Mouse (Mus musculus) lung, postnatal 10 days (tissue): ENCODE data around the gene Dctn1.

Experiments used
- DNase-seq: peaks from one replicate; pipeline ENCODE4 v3.0.0; 2021

The Dctn1 gene

DNA sequence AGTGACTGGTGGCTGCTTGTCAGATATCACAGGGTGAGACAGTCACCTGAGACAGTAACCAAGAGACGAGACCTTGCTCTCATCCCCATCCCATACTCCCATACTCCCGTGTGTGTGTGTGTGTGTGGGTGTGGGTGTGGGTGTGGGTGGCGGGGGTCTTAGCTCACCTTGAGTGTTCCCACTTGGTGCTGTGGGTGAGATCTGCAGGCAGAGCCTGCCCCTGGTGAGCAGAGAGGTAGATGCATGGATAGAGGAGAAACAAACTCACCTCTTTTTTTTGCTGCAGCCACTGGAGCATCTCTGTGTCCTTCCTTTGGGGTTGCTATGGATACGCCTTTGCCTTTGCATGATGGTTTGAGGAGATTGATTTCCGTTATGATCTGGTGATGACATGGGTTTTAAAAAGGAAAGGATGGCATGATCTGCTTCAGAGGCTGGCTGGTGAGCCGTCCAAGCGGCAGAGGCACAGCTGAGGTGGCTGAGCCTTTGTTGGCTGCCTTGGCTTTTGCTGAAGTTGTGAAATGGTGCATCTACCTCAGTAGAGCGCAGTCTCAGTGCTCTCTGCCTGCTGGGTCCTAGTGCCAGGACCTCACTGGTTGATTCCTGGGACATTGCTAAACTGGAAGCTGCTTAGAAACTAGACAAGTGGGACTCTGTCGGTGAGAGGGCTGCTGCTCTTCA is 6.7 kb downstream of the Dctn1 start:
- no peak for DNase-seq

DNA sequence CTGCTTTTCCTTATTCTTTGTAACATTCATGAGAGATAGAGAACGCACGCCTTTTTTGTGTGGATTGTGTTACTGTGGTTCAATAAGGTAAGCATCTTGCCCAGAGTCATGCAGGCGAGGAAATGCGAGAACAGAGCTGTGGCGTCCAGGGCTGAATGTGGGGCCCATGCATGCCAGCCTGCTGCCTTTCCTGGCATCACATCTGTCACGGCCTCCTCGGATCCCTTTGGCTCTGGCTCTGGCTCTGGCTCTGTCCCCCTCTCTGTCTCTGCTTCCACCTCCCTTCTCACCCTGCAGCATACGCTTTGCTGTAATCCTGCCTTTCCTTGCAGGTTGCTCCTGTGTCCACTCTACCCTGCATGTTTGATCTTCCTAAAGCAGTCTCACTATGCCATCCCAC is 10.3 kb downstream of the Dctn1 start:
- DNase-seq, result no peak

DNA sequence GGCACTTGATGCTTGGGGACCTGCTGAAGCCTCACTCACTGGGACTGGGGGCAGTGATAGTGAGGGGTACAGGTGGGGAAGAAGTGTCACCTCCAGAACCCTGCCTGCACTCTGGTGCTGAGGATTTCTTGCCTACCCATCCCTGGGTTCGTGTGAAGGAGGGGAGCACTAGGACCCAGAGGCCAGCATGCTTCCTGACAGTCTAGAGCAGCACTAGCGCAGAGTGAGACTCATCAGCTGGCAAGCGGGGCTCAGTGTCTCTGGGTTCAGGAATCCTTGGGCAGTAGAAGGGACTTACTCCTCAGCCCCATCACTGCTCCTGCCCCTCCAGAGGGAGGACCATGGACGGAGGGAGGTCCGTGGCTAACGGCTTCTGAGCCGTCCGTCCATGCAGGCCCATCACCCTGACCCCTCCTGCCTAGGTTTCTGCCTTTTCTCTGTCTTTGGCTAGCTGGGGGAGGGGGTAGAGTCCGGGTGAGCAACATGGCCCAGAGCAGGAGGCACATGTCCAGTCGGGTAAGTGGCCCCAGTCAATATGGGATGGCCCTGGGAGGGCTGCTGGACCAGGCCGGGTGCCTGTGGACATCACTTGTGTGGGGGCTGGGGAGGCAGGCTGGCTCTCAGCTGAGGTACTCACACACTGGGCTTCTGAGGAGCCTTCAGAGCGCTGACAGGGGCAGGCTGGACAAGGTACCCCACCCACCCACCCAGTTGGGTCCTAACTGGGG is 13.8 kb downstream of the Dctn1 start:
- peak; percentile 54 for DNase-seq

DNA sequence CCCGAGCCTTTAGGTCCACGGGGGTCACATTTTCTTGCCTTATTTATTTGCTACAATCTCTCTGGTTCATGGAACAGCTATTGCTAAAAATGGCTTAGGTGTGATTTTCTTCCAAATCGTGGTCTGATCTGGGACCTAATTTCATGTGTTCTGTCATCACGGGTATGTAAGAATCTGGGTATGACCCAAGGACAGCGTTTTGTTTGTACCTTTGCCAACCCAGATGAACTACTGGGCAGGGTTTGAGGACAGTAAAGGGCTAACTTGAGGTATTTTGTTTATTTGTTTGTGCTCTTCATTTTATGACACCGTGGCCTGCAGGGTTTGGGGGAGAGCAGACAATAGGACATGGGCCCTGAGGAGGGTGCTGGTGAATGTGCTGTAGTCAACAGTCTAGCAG is 14.9 kb downstream of the Dctn1 start:
- DNase-seq, result no peak

DNA sequence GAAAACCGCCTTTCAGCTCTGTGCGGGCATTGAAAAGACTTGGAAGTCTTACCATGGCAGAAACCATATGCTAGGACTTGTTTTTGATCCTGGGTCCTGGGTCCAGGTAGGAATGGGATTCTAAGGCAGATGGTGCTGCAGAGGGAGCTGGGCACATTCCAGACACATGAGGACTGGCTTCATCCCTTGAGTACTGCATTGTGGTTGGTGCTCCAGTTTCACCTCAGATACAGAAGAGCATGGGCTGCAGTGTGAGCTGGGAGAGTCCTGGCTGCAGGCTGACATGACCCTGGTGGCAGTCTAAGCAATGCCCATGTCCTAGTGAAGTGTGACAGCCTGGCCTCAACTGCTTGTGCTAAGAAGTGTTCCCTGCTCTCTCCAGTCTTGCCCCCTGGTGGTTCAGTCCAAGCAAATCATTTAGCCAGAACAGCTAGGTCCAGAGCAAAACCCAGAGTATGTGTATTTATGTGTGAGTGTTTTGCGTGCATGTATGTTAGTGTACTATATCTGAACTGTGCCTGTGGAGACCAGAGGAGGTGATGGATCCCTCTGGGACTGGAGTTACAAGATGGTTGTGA is 19.2 kb downstream of the Dctn1 start:
- peak; percentile 57 for DNase-seq

DNA sequence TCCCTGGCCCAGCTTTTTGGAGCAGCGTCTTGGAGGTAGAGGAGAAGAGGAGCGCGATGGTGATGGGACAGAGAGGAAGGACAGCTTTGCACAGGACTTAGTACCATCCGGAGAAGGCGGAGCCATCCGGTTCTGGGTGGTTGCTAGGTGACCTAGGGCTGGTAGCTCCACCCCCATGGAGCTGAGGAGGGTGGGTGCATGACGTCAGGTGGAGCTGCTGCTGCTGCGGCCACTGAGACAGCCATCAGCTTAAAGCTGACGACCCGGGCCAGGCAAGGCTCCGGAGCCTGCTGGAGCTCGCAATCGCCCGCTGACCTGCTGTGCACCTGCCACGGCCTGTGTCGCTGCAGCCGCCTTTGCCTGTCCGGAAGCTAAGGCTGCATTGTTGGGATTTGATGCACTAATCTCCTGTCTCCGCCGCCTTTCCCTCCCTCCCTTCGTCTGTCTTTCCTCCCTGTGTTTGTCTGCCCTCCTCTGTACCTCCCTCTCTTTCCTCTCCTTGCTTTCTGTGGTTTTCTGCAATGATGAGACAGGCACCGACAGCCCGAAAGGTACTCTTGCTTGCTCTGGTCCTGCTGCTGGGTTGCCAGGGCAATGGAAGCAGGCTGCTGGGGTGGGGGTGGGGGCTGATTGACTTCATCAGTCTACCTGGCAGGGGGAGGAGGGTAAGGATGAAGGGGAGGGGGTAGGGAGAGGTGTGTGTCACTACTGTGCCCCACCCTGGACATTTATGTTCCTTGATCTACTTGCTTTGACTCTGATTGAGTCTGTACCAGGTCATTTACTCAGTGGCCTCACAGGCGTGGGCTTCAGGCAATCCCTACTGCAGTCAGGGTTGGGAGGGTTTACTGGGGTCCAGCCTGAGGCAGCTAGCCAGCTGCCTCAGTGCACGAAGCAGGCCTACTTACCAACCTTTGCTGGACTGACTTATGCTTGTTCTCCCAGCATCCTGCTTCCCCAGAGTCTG is 20.5 kb downstream of the Dctn1 start:
- peak; percentile 73 for DNase-seq

DNA sequence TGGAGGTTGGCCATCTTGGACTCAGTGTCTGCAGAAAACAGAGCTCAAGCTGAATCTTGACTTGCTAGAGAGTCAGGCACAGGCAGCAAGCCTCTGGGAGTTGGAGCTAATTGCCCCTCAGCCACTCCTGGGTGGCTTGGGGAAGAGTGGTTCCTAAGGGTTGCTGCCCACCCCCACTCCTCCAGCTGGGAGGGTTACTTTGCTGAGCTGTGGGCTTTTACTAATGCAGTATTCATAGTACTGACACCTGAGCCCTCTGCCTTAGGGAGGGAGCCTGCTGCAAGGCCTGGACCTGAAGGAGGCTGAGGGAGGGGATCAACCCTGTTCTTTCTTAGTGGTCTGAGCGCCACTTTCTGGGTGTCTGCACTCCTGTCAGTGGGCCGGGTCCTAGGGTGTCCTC is 21.2 kb downstream of the Dctn1 start:
- no peak for DNase-seq

DNA sequence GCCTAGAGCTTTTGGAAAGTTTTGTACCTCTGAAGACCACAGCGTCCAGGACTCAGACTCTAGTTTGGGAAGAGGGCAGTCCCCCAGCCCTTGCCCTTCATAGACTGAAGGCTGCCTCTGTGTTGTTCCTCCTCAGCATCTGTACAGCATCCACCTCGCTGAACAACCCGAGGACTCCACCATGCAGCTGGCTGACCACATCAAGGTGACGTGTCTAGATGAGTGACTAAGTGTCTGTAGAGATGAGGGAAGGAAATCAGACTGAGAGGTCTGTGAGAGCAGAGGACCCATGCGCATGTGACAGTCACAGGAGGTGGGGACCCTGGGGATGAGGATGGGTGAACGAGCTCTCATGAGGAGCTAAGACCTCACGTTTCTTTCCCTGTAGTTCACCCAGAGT is 27.9 kb downstream of the Dctn1 start:
- no peak for DNase-seq

DNA sequence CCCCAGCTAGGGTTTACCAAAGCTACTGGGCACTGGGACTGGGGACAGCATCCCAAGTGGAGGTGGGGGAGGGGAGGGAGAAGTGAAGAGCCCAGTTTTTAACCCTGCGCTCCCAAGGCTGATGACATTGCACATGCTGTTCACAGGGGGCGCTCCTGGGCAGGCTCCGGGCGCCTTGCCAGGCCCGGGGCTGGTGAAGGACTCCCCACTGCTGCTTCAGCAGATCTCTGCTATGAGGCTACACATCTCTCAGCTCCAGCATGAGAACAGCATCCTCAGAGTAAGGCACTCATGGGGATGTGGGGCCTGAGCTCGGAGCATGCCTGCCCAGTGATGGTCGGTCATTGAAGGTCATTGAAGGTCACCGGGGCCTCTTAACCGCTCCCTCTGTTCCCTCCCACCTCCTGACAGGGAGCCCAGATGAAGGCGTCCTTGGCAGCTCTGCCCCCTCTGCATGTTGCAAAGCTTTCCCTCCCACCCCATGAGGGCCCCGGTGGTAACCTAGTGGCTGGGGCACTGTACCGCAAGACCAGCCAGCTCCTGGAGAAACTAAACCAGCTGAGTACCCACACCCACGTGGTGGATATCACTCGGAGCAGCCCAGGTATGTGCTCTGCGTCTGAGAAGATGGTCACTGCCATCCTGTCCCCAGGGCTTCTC is 31.8 kb downstream of the Dctn1 start:
- DNase-seq, result peak; percentile 68

DNA sequence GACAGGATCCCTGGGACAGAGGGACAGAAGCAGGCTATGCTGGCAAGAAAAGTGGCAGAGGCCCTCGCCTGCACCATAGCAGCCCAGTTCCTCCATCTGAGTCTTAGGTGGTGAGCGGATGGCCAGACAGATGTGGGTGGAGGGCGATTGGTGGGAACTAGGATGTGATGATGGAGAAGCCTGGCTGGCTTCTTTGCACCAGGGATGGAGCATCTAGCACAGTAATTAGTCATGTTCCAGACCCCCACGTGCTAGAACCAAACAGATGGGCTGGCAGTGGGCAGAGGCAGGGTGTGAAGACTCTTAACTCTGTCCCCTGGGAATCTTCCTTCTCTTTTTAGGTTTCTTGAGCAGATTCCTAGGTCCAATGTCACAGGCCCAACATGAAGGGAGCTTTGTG is 37.6 kb downstream of the Dctn1 start:
- DNase-seq, result no peak

DNA sequence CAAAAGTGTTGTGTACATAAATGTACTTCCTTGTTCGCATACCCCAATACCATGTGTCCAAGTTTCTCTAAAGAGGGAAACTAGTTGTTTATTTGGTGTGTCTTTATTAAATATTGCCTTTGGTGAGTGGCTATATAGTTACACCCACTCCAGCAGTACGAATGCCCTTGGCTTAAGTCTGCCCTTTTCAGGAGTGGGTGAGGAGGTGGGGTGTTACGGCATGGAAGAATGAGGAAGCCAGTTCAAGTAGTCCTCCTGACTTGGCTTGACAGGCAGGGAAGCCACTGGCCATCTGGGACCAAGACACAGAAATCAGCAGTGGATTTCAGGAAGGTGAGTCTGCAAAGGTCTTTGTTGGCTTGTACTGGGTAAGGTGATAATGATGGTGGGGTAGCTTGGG is 40.1 kb downstream of the Dctn1 start:
- DNase-seq, result peak; percentile 21

DNA sequence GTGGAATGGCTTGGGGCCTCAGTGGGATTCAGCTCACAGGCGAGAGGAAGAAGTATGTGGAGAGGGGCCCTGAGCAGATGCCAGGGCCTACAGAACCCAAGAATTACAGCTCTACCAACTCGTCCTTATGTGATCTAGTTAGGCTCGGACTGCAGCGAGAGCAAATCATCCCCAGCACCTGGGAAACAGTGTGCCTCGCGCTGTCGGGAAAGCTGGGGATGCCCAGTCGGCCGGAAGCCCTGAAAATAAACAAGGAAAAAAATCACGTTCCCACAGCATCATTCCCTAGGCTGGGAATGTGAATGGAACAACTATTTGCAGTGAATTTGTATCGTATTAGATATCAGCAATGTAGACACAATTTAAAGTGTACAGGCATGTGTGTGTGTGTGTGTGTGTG is 40.6 kb downstream of the Dctn1 start:
- peak; percentile 51 for DNase-seq

DNA sequence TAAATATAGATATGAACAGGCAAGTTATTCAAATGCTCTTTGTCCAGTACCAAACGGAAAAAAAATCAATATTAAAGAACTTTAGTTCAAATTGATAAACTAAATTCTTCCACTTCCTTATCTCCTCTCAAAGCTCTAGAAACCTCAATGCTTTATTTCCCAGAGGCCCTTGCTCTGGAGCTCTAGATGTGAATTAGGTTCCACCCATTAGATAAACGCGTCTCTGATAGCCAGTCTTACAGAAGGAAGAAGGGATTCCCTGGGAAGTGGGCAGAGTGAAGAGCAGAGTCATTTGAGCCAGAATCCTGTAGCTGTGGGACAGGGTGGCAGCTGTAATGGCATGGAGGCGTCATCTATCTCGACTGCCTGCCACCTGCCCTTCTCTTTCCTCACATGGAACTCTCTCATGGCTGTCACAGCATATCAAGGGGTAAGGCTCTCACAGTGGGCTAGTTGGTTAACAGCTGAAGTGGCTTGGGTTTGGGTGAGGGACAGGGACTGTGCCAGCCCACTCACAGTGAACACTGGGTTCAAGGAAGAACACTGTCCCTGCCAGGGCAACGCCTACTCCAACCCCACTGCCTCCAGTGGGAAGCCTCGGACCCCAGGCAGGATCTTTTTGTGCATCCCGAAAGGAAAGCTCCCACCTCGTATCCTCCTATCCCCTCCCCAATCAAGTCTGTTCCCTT is 41.8 kb downstream of the Dctn1 start:
- DNase-seq, result no peak

DNA sequence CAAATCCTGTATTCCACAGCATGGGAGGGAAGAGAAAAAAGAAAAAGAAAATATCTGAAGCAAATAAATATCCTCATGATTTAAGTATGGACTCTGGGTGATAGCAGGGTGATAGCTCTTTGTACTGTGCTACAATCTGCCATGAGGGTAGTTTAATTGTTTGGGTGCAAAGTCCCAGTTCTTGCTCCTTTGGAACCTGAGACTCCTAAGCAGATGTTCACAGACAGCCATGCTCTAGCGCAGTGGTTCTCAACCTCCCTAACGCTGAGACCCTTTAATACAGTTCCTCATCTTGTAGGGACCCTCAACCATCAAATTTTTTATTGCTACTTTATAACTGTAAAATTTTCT is 42.3 kb downstream of the Dctn1 start:
- DNase-seq, result no peak

DNA sequence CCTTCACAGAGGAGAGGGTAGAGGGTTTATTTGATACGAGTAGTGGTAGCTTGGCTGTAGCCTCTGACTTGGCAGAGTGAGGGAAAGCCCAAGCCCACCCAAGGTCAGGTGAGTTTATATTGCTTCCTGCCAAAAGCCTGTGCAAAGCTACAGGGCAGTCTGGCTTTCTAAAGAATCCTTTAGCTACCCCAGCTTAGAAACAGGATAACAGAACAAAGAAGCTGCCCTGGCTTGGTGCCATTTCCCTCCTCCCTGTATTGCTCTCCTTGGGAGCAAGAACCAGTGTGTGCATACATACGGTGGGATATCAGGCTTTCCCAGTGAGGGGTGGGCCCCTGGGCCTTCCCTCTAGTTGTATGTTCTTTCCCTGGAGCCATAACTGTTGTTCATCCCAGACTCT is 44.8 kb downstream of the Dctn1 start:
- DNase-seq, result peak; percentile 47

DNA sequence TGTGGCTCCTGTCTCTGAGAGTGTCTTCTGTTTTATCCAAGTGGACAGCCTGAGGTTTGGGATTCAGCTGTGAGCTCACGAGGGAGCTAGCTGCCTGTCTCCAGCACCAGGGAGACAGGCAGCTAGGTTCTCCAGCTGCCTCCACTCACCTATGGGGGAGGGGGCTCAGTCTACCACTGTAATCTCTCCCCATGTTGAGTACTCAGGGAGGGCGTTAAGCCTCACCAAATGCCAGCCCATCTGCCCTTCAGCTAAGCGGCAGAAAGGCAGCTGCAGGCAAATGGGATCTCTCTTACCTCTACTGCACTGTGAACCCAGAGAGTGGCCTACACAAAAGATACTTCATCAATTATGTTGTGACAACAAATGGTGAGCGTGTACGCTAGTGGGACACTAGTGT is 45.8 kb downstream of the Dctn1 start:
- no peak for DNase-seq

DNA sequence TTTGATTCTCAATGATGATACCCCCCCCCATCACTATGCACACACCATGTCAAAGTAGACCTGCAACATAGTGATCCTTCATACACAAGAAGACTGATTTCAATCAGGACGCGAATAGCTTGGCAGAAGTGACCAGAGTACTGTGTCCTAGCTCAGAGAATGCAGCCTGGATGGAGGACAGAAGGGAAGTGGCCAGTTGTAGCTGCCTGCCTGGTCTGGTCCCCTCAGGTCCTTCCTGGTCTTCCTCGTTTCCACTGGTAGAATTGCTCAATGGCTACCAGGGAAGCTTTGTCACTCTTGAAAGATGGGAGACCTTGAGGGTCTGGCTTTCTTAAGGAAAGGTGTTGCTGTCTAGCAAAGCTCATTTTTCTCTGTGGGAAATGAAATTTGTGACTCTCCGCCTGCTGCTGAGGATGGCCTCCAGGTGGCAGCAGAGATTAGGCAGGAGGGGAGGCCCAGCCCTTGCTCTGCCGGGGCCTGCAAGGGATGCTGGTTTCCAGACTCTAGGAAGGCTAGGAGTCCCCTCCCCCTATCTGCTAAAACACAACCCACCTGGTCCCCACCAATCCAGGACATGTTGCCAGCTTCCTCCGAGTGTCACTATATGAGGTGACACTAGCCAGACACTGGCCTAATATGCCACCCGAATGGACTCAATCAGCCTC is 49.4 kb downstream of the Dctn1 start:
- DNase-seq, result peak; percentile 84

DNA sequence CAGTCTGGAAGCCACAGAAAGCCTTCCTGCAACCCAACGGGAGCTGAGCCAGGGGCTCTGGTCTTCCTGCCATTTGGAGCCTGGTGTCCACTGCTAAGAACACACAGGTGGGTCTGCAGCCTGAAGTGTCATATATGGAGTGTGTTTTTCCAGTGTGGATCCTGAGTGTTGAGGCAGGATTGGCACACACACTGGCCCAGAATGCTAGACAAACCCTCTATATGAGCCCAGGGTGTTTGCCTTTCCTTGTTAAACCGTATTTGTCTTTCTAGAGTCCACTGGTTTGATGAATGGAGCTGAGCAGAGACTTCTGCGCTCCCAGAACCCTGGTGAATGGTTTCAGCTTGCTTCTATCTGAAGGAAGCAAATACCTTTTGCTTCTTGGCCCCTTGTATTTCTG is 54.1 kb downstream of the Dctn1 start, which contains the start of gene Slc4a5:
Slc4a5 (plus strand) TSS at position 15 of the 400 bp plus-strand sequence.
- DNase-seq, result no peak

DNA sequence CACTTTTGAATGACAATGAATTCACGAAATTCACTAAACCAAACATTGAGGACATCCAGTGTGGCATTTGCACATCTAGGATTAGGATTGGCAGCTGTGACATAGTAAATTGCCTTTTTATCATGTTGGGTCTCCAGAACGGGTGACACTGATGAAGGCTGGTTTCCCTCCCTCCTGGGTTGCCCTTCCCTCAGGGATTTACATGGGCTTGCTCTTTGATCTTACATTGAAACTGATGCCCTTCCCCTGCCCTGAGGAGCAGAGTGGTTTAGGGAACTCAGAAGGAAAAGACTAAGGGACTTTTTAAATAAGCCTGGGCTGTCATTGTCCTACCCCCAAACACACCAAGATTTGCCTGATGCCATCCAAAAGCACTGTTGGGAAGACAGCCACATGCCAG is 65.8 kb downstream of the Dctn1 start:
- no peak for DNase-seq

DNA sequence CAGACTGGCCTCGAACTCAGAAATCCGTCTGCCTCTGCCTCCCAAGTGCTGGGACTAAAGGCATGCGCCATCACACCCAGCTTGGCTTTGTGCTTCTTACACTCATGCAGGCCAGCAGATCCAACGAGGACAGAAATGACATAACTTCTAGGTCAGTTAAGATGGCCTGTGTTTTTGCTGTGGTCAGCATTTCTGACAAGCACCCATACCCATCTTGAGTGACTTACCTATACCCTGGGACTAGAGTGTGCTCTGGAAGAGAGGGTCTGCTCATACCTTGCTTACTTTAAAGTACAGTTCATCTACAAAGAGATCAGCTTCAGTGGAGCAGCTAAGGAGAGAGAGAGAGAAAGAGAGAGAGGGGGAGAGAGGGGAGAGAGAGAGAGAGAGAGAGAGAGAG is 67.6 kb downstream of the Dctn1 start:
- DNase-seq, result no peak

DNA sequence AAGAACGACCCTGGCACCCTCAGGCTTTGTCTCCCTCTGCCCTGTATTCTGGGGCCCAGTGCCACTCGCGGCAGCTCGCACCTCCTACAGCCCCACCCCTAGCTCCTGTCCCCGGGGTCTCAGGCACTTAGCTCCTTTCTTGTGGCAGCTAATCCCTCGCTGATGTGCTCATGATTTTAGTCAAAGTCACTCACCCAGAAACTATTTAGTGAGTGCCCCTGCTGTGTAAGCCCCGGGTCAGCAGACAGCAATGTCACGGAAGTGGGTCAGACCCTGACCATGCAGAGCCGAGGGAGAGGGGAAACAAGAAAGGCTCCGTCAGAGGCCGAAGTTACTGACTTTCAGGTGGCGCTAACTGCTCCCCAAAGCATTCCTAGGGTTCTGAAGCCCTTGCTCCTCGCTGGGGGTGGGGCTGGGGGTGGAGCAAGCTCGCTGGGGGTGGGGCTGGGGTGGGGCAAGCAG is 68.6 kb downstream of the Dctn1 start:
- DNase-seq, result no peak
